Mouse (Mus musculus): ENCODE data around the gene Uaca. TPM values are rescaled to one million over a fixed set of nuclear protein-coding genes. Genes with fewer than 3 reads are reported as not detected.

Uaca gene
- not detected for polyA plus RNA-seq (2017; shearing (Covaris generic))

DNA sequence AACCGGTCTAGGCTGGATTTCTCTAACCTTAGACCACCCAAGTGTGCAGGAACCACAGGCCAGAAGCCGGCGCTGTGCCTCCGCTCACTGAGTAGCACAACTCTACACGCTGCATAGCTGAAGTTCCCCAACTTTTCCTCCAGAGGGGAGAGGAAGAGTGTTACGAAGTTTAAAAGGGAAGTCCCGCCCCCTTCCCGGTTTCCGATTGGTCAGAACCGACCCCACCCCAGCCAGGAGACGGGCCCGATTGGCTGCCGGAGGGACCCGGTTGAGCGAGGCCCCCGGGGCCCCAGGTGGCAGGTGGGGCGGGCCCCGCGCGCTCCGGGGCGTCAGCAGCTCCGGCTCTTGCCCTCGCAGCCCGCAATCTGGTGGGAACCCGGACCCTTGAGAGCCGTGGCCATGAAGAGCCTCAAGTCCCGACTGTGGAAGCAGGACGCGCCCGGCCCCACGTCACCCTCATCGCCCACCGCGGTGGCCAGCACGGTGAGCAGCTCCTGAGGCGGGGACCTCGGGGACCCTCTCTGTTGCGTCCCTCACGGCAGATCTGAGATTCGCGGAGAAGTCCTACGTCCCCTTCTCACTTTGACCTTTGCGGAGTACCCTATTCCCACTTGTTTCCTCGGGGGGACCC lies at the start of gene Uaca:
TSS of gene Uaca (plus strand) at position 333 of the 631 bp plus-strand sequence.

Other genes with a start within 250 kb of the Uaca start
- 0.41 TPM for gene Lrrc49, start 106.4 kb upstream of the Uaca start, polyA plus RNA-seq (2017; shearing (Covaris generic))
- gene Larp6, start 81.6 kb upstream of the Uaca start, polyA plus RNA-seq (2017; shearing (Covaris generic)): not detected